Mouse (Mus musculus): Measurements from ENCODE around the gene Nphs1. TPM values are rescaled to one million over a fixed set of nuclear protein-coding genes. Genes with fewer than 3 reads are reported as not detected.

The Nphs1 gene
- not detected for total RNA-seq (2021)

- no peak for DNase-seq
- intact Hi-C loops (cut with DNase I), result no loop called here
Measured at GRCm38 (mm10) chr7:30457629-30458330, at the start of gene Nphs1, which contains the start of gene Kirrel2. TSS of gene Nphs1 (plus strand) at chr7:30458315. TSS of gene Kirrel2 (minus strand) at chr7:30457690.

DNA sequence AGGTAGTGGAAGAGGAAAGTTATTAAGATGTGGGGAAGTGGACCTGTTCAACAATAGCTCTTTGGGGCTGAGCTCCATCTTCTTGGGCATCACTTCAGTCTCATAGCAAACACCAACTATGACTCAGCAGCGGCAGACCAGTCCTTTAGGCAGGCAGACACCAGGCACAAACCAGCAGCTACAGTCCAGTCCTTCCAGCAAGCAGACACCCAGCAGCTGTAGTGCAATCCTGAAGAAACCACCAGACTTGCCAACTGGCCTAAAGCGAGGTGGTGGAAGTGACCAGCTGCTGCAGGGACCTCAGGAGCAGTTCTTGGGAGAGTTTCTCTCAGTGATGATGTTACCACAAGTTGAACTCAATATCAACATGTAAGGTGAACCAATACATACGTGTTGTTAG, 49.5 kb upstream of the Nphs1 start:
- intact Hi-C loops (cut with DNase I), result no loop called here
- DNase-seq, result no peak

- no peak for DNase-seq
- intact Hi-C loops (cut with DNase I), result no loop called here
Measured at GRCm38 (mm10) chr7:30409789-30410188, 48.3 kb upstream of the Nphs1 start.

DNA sequence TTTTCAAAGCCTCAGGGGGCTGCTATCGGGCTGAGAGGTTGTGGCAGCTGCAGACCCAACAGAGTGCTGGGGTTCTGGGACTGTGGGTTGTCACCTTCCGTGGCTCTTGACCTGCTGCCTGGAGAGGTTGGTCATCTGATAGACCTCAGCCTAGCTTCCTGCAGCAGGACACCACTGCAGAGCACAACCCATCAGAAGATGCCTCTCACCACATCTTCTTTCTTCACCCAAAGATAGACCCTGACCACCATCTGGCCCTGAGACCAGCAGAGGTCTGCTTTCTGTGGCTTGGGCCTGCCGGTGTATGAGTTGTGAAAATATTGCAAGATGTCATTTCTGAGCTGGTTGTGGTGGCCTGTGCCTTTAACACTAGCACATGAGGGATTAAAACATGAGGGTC, 47.1 kb upstream of the Nphs1 start:
- no peak for DNase-seq
- intact Hi-C loops (cut with DNase I), result no loop called here

DNA sequence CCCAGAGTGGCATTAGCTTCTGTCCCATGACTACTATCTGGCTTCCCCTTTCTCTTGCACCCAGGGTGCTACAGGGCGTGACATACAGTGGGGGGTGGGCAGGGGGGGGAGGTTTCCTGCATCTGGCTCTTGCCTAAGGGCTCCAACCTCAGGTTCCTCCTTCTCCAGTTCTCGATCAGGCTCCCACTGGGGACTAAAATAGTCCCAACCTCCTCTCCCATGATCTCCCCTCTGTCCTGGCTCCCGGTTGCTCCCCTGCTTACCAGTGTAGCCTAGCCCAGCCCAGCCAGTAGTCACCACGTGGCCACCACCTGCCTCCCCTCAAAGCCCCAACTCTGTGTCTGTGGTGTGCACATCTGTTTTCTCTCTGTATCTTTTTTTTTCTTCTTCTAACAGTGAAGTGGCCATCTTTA, 45.4 kb upstream of the Nphs1 start:
- intact Hi-C loops (cut with DNase I), result no loop called here
- peak in 1 of 2 experiments; percentile 29 for DNase-seq

- intact Hi-C loops (cut with DNase I), result no loop called here
- peak; percentile 24 to 42 for DNase-seq
Measured at GRCm38 (mm10) chr7:30413596-30413995, 44.5 kb upstream of the Nphs1 start, which contains the start of gene Tyrobp. TSS of gene Tyrobp (plus strand) at chr7:30413760.

- no peak for DNase-seq
- intact Hi-C loops (cut with DNase I), result no loop called here
Measured at GRCm38 (mm10) chr7:30417856-30418255, 40.3 kb upstream of the Nphs1 start.

DNA sequence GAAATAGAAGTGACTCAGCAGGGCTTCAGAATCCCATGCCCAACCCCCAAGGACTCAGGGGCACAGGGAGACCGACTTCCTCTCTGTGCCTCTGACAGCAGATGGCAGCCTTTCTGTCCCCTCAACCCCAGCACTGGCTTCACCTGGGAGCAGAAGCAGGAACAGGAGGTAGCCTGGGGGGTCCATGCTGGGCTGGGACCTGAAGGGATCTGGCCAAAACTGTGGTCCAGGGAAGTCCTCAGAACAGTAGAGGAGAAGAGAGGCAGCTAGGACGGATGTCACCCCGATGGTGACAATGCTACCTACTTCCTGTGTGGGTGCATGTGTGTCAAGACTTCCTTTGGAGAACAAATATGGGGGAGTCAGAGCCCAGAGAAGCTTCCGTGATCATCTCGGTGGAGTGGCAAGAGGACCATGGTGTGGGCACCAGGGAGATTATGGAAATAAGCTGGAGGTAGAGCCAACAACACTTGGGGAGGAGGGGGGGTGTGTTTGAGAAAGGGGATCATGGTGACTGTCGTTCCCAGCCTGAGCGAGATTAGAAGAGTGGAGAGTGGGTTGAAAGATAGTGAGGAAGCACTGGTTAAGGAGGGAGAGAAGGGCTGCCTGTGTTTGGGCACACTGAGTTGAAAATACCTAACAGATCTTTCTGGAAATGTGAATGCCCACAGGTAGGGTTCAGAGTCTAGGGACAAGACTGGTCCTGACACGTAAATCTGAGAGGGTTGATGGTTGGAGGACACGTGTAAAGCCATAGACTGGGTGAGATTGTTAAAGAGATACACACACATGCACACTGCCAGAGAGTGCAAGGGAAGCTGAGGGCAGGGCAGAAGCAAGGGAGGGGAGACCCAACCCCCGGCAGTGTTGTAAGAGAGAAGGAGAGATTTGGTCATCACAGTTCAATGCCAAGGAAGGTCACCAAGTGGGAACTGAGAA, 38.3 kb upstream of the Nphs1 start, which contains the start of gene Hcst:
Hcst (minus strand) TSS at position 294 of the 939 bp plus-strand sequence.
- peak in 1 of 2 experiments; percentile 39 for DNase-seq
- intact Hi-C loops (cut with DNase I), result no loop called here

- intact Hi-C loops (cut with DNase I), result no loop called here
- DNase-seq, result no peak
Measured at GRCm38 (mm10) chr7:30420673-30421072, 37.4 kb upstream of the Nphs1 start.

DNA sequence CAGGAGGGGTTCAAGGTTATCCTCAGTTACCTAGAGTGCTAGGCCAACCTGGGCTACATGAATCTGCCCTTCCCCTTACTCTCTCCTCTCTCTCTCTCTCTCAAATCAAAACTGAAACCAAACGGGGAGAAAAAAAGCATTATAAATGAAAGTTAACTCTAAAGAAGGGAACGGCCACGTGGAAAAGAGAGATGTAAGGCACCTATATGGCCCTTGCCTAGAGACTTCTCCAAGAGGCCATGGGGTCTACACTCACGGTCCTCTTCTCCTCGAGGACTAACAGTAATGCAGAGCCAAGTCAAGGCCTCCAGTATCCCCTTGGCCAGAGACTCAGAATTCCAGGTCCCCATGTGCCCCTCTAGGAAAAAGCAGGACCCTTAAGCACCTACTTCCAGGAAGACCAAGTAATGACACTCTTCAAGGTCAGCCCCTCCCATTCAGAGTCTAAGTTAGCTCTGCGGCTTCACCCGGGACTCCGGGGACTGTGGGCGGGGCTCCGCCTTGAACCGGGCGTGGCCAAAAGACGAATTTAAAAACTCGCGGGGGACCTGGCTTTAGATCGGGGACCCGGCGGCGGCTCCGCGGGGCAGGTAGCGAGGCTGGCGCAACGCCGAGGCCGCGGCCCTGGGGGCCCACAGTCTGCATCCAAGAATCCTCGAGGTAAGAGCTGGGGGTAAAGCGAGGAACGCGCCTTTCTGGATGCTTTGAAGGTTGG, 36.8 kb upstream of the Nphs1 start, which contains the start of gene Nfkbid:
Nfkbid (plus strand) TSS at position 558 of the 715 bp plus-strand sequence.
- peak; percentile 68 to 76 for DNase-seq
- intact Hi-C loops (cut with DNase I), result no loop called here

DNA sequence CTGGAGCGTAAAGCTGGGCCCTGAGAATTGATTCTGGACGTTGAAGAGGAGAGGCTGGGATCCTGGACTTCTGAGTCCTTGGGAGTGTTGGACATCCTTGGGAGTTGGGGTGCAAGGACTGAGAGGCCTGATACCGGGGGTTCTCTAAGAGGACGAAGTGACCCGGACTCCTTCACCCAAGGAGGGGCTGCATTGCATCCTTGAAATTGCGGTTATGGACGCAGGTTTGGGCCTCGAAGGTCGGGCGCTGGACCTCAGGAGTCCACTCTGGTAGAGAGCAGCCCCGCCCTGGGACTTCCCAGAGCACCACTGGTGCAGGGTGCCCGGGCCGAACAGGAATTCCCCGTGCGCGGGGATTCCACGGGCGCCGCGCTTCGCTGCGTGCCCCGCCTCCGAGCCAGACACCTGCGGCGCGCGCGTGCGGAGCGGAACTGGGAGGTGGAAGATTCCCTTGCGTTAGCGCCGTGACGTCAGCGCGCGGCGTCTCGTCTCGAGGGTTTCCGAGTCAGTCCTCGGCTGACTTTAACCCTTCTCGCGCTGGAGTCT, 36.2 kb upstream of the Nphs1 start:
- intact Hi-C loops (cut with DNase I), result no loop called here
- DNase-seq, result peak; percentile 75 to 83

DNA sequence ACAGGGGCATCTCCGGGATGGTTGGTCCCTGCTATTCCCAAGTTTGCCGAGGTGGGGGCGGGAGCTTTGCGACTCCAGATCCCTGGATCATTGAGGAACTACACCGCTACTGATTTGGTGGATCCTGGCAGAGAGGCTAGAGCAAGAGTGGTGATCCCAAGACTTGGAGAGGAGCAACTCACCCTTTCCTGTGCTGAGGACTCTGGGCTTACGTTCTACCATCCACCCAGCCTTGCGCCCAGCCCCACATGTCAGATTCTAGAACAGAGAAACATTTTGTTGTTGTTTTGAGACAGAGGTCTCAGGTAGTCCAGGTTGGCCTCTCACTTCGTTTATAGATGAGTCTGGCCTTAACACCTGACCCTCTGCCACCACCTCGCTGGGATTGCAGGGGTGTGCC, 35.6 kb upstream of the Nphs1 start:
- intact Hi-C loops (cut with DNase I), result no loop called here
- DNase-seq, result no peak

GRCm38 (mm10) chr7:30423071-30423641, 35.0 kb upstream of the Nphs1 start:
- intact Hi-C loops (cut with DNase I), result no loop called here
- DNase-seq, result peak; percentile 35 to 46

GRCm38 (mm10) chr7:30429327-30429726, 28.8 kb upstream of the Nphs1 start:
- intact Hi-C loops (cut with DNase I), result no loop called here
- DNase-seq, result no peak

GRCm38 (mm10) chr7:30430191-30430590, 27.9 kb upstream of the Nphs1 start:
- intact Hi-C loops (cut with DNase I), result no loop called here
- DNase-seq, result no peak

GRCm38 (mm10) chr7:30431793-30432192, 26.3 kb upstream of the Nphs1 start:
- intact Hi-C loops (cut with DNase I), result loop anchor here (1.0 kb wide), 1 partner anchor 58 kb away; no protein-coding TSS in a partner anchor
- DNase-seq, result peak; percentile 38 to 54

DNA sequence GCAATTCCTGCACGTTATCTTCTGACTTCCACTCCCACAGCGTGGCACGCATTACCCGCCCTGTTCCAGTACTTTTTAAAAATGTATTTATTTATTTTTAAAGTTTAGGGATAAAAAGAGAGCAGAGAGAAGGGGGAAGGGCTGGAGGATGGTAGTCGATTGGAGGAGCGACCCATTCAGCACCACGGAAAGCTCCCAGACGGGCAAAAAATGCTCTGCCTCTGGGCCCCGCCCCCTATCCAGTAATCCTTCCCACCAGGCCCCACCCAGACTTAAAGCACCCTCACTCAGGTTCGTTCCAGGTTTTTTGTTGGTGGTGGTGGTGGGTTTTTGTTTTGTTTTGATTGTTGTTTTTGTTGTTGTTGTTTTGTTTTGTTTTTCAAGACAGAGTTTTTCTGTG, 23.9 kb upstream of the Nphs1 start:
- peak in 1 of 2 experiments; percentile 50 for DNase-seq
- intact Hi-C loops (cut with DNase I), result no loop called here

DNA sequence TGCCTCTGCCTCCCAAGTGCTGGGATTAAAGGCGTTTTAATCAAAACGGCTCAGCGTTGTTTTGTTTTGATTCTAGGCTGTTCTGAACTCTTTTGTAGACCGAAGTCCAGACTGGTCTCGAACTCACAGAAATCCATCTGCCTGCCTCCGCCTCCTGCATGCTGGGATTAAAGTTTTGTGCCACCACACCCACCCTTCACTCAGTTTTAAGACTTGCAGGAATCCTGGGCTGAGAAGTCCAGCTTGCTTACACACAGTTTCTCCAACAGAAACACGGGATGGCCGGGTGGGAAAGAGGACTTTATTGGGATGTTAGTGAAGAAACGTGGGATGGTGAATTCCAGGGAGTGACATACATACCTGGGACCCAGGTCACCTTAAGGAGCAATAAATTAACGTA, 23.4 kb upstream of the Nphs1 start:
- DNase-seq, result no peak
- intact Hi-C loops (cut with DNase I), result no loop called here

DNA sequence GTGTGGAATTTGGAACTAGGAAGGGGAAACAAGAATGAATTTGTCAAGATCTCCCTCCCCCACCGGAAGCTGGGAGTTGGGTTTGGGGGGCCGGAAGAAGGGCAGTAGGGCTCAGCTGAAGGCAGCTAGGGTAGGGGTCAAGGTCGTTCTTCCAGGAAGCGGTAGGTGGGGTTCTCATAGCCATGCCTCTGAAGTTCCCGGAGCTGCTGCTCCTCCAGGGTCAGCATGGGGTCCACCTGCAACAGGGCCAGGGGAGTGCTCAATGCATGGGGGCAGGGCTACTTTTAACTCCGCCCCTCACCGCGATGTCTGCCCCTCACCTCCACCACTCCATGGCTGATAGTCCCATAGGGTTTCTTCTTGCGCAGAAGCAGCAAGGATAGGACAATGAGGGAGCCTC, 23.0 kb upstream of the Nphs1 start:
- DNase-seq, result no peak
- intact Hi-C loops (cut with DNase I), result no loop called here

- intact Hi-C loops (cut with DNase I), result no loop called here
- DNase-seq, result no peak
Measured at GRCm38 (mm10) chr7:30436879-30437278, 21.2 kb upstream of the Nphs1 start.
